Mouse (Mus musculus) c-Kit-negative CD71-positive TER-119-positive erythroid progenitor cells, embryonic 14.5 days (primary cell): Measurements from ENCODE around the gene Zfp969.
"Not testable (repeated sequence)": the region's sequence is repeated elsewhere in the genome, so short reads cannot be mapped to it uniquely, and the experiment has no call there.

Source experiments
- DNase-seq: peaks from one replicate; pipeline ENCODE4 v3.0.0-alpha.2; 2013; ENCODE audit warnings: low read depth, low spot score

Gene Zfp969

GRCm38 (mm10) chr2:175703546-175703945 is at the start of gene Zfp969:
Zfp969 (minus strand) TSS chr2:175703646.
- DNase-seq, result not testable (repeated sequence)

DNA sequence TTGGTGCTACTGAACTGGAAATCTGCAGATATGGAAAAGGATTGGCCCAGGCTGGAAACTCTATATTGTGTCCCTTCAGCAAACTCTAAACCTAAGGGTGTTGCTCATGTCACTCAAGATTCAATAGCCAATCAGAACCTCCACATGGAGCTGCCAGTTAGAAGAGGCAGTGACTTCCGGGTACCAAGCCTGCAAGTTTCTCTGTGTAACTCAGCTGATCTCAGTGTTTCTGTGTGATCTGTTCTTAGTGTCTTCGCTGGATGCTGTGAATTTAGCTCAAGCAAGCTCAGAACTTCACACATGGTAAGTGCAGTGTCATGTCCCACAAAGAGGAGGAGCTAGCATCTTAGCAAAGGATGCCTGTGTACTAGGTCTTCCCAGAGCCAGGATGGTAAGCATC is 37.8 kb upstream of the Zfp969 start, which contains the start of gene Gm2007:
TSS of gene Gm2007 (plus strand) at position 301 of the 400 bp plus-strand sequence.
- DNase-seq, result not testable (repeated sequence)

DNA sequence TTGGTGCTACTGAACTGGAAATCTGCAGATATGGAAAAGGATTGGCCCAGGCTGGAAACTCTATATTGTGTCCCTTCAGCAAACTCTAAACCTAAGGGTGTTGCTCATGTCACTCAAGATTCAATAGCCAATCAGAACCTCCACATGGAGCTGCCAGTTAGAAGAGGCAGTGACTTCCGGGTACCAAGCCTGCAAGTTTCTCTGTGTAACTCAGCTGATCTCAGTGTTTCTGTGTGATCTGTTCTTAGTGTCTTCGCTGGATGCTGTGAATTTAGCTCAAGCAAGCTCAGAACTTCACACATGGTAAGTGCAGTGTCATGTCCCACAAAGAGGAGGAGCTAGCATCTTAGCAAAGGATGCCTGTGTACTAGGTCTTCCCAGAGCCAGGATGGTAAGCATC is 59.8 kb downstream of the Zfp969 start, which contains the start of gene Gm11007:
TSS of gene Gm11007 (plus strand) at position 301 of the 400 bp plus-strand sequence.
- not testable (repeated sequence) for DNase-seq
